In the genomic region with DNA sequence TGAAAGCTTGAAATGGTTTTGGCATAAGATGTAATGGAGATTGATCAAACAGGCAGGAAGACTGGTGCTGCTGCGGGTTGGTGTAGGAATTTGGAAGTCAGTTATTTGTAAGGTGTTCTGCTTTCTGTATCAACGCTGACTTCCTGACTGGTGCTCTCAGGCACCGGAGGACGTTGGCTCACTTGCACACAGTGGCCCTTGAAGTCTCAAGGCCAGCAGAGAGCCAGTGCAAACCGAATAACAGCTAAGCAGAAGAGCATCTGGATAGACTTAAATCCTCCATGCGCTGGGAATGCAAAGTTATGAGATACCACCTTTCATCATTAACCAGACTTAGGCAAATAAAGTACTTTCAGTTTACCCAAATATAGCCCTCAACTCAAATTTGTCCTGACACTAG, we compare ENCODE assay signal across 23 mouse cellular contexts.
"Had no signal": no experiment of that assay in that cellular context is flagged by ENCODE, and none has a peak within 500 bp of the region (broad histone marks: within the 10 kb centered on the region; RNA-seq: fewer than 3 reads in every experiment).

No protein-coding gene starts in this region.

- DNase-seq: gastrocnemius, adult 2 months; gastrocnemius, postnatal 10 days; gastrocnemius, postnatal 25 days; heart, adult 18-20 months; heart, postnatal 10 days; heart, postnatal 4 days; kidney, adult 18-20 months; kidney, adult 8-10 months; kidney, postnatal 10 days; kidney, postnatal 25 days; kidney, postnatal 4 days; left cerebral cortex, postnatal 4 days had no signal

- H3K4me3 ChIP-seq: gastrocnemius, adult 2 months; heart, embryonic 10.5 days; heart, embryonic 12.5 days; hindbrain, embryonic 10.5 days; hindbrain, embryonic 12.5 days; intestine, embryonic 15.5 days; layer of hippocampus, adult 2 months; limb, embryonic 13.5 days; limb, embryonic 15.5 days; liver, embryonic 12.5 days had no signal

- H3K27ac ChIP-seq: gastrocnemius, adult 2 months; heart, embryonic 10.5 days; hindbrain, embryonic 10.5 days; hindbrain, embryonic 12.5 days; hindbrain, embryonic 14.5 days; intestine, embryonic 15.5 days; layer of hippocampus, adult 2 months; limb, embryonic 13.5 days; limb, embryonic 15.5 days; liver, embryonic 12.5 days; liver, embryonic 14.5 days had no signal
